Mouse (Mus musculus) liver, embryonic 14.5 days (tissue): ENCODE measurements around the gene Adgrl1.

Source experiments
- CTCF ChIP-seq: IDR thresholded peaks from 2 replicates; pipeline ENCODE4 v1.5.1; 2016; ENCODE audit warnings: antibody characterized with exemption, low read depth, control low read depth
- EP300 ChIP-seq: IDR thresholded peaks from 2 replicates; pipeline ENCODE4 v1.6.1; 2016; ENCODE audit warnings: antibody characterized with exemption, low read depth

GRCm38 (mm10) chr8:83897211-83897610 is 2.7 kb upstream of the Adgrl1 start:
- TF ChIP-seq CTCF (peak; percentile 60), EP300 (no peak)
